Mouse (Mus musculus) spleen, adult 2 months (tissue): ENCODE data around the gene Tfap2a.

Source experiments
- CTCF ChIP-seq: fragments of 200-500 bp; IDR thresholded peaks from 2 replicates; pipeline ENCODE4 v1.5.1; 2011; ENCODE audit warnings: mild to moderate bottlenecking, inconsistent platforms; ENCODE audit not compliant: insufficient read depth, insufficient read length, insufficient replicate concordance; ENCODE audit errors: extremely low read depth
- POLR2A ChIP-seq: fragments of 200-500 bp; IDR thresholded peaks from 2 replicates; pipeline ENCODE4 v1.6.1; 2011; ENCODE audit warnings: low read depth, low read length, inconsistent platforms

GRCm38 (mm10) chr13:40730651-40731178 is 7.5 kb downstream of the Tfap2a start:
- TF ChIP-seq CTCF (no peak), POLR2A (no peak)
